Mouse (Mus musculus) thymus, postnatal 0 days (tissue): ENCODE measurements around the gene Abcb4. TPM values are rescaled to one million over a fixed set of nuclear protein-coding genes. Genes with fewer than 3 reads are reported as not detected.
"Not testable (repeated sequence)": the region's sequence is repeated elsewhere in the genome, so short reads cannot be mapped to it uniquely, and the experiment has no call there.

ENCODE experiments used
- DNase-seq: peaks from one replicate; pipeline ENCODE4 v3.0.0-alpha.2; 2015; ENCODE audit warnings: low spot score
- polyA plus RNA-seq: library from polyadenylated mRNA; unstranded; fragments of >200 nt; fragmentation: Nextera tagmentation; extraction: Ambion mirVana; gene quantifications from 2 replicates; pipeline ENCODE4 v1.2.1, GENCODE M21; 2015

Gene Abcb4
- polyA plus RNA-seq, 1 experiment from 2014 or later, result 1.2 TPM

DNA sequence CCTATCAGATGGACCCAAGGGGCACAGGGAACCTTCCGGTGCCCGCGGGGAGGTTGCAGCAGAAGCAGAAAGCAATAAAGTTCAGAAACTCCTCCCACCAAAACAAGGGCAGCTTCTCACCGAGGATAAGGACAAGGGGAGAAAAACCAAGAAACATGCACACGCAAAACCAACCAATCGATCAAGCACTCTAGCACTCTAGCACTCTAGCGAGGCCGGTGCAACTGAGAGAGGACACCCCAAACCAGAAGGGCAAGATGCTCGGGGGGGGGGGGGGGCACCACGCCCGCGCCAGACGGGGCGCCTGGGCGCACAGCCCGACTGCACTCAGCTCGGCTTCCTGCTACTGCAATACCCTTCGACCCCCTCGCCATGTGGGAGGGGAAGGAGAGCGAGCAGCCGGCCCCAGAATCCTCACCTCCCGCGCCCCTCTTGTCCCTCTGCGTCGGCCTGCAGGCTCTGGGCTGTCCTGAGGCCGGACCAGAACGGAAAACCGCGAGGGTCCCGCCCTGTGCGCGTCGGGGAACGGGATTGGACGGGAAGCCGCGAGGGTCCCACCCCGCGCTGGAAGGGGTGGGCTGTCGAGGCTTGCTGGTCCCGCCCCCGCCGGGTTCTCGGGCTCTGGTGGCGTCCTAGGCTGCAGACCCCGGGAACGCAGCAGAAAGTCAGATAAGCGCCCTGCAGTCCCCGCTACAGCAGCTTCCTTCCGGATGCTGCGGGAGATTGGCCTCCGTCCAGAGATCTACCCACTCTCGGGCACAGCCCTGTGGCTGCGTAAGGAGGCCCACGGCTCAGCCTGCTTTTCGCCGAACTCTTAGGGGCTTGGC is 103.4 kb downstream of the Abcb4 start, which contains the start of gene Crot:
Gene Crot, minus strand, starts transcription at position 639 of the 827 bp plus-strand sequence.
- DNase-seq, result peak; percentile 92

DNA sequence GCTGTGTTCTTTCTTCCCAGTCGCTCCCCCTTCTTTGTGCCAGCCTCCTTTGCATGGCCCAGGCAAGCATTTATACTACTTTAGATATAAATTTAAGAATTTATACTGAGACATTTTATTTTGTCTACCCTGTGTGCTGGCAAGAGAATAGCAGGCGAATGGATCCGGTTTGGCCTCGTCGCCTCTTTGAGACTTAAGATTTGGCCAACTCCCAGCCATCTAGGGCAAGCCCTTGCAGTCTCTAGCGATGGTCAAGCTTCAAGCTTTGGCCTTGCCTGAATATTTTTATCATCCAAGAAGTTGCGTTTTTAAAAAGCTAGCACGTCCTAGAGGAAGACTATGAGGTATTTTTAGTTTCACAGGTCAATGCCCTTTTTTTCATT is 104.0 kb downstream of the Abcb4 start:
- DNase-seq, result no peak

DNA sequence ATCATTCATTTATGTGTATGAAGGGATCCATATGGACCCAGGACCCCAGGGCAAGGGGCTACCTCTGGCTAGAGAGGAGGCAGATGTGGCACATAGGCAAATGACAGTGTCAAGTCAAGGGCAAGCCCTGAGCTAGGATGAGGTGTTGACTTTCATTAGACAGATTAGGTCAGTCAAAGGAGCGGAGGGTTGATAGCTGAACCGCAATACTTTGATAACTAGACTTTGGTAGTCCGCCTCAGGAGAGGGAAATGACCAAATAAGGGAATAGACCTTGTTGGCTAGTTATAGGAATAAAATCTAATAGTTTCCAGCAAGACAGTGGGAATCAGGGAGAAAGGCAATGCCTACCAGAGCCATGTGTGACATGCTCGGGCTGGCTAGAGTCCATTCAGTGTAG is 105.6 kb downstream of the Abcb4 start:
- DNase-seq, result no peak

DNA sequence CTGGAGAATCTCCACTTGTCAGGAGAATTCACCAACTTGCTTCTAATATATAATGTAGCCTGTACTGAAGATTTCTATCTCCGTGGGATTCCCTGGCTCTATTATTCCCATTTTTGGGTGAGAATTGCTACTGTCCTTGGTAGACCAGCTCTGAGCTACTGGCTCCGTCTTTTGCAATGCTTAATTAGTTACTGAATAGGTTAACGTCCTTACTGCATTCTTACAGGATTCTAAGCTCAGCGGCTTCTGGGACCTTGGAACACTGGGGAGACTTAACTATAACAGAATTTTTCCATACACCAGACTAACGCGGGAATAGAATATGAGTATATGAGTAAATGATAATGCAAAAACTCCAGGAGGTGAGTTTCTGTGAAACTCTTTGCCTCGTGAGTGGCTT is 106.5 kb downstream of the Abcb4 start:
- not testable (repeated sequence) for DNase-seq

DNA sequence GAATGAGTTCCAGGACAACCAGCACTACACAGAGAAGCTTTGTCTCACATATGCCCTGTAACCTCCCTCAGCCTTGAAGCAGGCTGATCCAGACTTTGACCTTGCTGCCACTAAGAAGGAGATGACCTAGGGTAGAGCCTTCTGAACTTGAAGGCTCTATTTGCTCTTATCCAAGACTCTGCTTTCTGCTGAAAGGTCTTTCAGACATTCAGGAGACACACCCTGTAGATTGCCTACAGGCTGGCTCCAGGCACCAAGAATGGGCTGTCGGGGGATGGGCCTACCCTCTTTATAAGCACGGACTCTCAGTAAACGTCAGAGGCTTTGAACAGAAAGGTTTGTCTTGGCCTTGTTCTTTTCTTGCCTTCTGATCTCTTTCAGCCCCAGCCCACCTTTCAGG is 113.1 kb downstream of the Abcb4 start:
- not testable (repeated sequence) for DNase-seq

Other genes with a start within 250 kb of the Abcb4 start
- 0.36 and 0.41 TPM in 2 replicates for gene Abcb1a, start 233.6 kb upstream of the Abcb4 start, polyA plus RNA-seq
- gene Abcb1b, start 95.6 kb upstream of the Abcb4 start, polyA plus RNA-seq, result 3.8 and 4.1 TPM in 2 replicates
- gene Crot, start 103.6 kb downstream of the Abcb4 start, polyA plus RNA-seq, result 41.6 and 43.4 TPM in 2 replicates
- gene Tmem243, start 207.0 kb downstream of the Abcb4 start, polyA plus RNA-seq, result 21.3 and 27.5 TPM in 2 replicates